Comparison of ENCODE assay signal across 12 mouse cellular contexts in the genomic region with DNA sequence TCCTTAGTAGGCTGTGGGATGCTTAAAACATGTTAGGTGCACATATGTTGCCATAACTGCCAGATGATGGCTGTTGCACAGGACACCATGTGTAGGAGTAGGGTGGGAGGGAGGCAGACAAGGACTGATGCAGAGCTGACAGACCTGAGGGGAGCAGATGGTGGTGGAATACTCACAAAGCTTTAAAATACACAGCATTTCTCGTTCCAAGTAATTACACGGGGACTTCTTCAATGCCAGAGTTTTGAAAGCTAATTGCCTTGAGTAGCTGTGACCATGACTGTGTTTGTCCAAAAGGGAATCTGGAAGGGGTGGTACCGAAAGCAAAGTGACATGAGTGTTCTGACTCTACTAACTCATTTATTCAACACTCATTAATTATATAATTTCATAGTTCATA.
DNase-seq lines count a peak whose midpoint lies in the region; ATAC-seq lines count a peak whose summit lies in the region.
"Had no signal": no experiment of that assay in that cellular context is flagged by ENCODE, and none has a peak within 500 bp of the region (broad histone marks: within the 10 kb centered on the region; RNA-seq: fewer than 3 reads in every experiment).

No protein-coding gene starts in this region.

- no peak overlapping the region for H3K4me3 ChIP-seq in neural tube, embryonic 13.5 days
- no peak overlapping the region for H3K4me3 ChIP-seq in neural tube, embryonic 15.5 days (replicated peaks)
- H3K4me3 ChIP-seq in midbrain, embryonic 12.5 days, result no peak overlapping the region
- no peak overlapping the region for H3K4me3 ChIP-seq in kidney, embryonic 15.5 days (replicated peaks)
- H3K4me3 ChIP-seq: embryonic facial prominence, embryonic 13.5 days; limb, embryonic 15.5 days had no signal

- peak; percentile 70 to 76 for DNase-seq in layer of hippocampus, adult 8-10 months (ENCODE audit: low spot score in 2 of 2)
- DNase-seq in gastrocnemius, postnatal 10 days, result no peak

- H3K36me3 ChIP-seq in neural tube, embryonic 13.5 days, result no peaks in the 10 kb centered on the region
- no peaks in the 10 kb centered on the region for H3K36me3 ChIP-seq in neural tube, embryonic 15.5 days
- no peaks in the 10 kb centered on the region for H3K36me3 ChIP-seq in midbrain, embryonic 12.5 days
- no peaks in the 10 kb centered on the region for H3K36me3 ChIP-seq in kidney, embryonic 15.5 days
- H3K36me3 ChIP-seq: embryonic facial prominence, embryonic 13.5 days; limb, embryonic 15.5 days had no signal

- no peak overlapping the region for H3K4me2 ChIP-seq in neural tube, embryonic 13.5 days
- H3K4me2 ChIP-seq in neural tube, embryonic 15.5 days, result no peak overlapping the region
- H3K4me2 ChIP-seq in midbrain, embryonic 12.5 days (replicated peaks), result no peak overlapping the region
- H3K4me2 ChIP-seq in kidney, embryonic 15.5 days, result no peak overlapping the region
- H3K4me2 ChIP-seq: embryonic facial prominence, embryonic 13.5 days; limb, embryonic 15.5 days had no signal

- no peaks in the 10 kb centered on the region for H3K9me3 ChIP-seq in neural tube, embryonic 13.5 days
- no peaks in the 10 kb centered on the region for H3K9me3 ChIP-seq in neural tube, embryonic 15.5 days (replicated peaks)
- H3K9me3 ChIP-seq in midbrain, embryonic 12.5 days, result no peaks in the 10 kb centered on the region
- no peaks in the 10 kb centered on the region for H3K9me3 ChIP-seq in kidney, embryonic 15.5 days (replicated peaks)
- H3K9me3 ChIP-seq: embryonic facial prominence, embryonic 13.5 days; limb, embryonic 15.5 days had no signal

- ATAC-seq in neural tube, embryonic 13.5 days (ENCODE audit: low read depth), result peak; percentile 40; the same call in 1 of the 2 replicates
- no peak for ATAC-seq in neural tube, embryonic 15.5 days (ENCODE audit: low FRiP score)
- peak; percentile 64; the same call in 1 of the 2 replicates for ATAC-seq in midbrain, embryonic 12.5 days (ENCODE audit: low FRiP score, low read depth)
- ATAC-seq in kidney, embryonic 15.5 days (replicated peaks; ENCODE audit: low FRiP score), result no peak
- ATAC-seq in megakaryocyte-erythroid progenitor cell, adult 5-6 weeks (replicated peaks; ENCODE audit: low FRiP score, low TSS enrichment, poor library complexity, severe bottlenecking), result no peak
- no peak for ATAC-seq in megakaryocyte, adult 5-6 weeks (ENCODE audit: poor library complexity, severe bottlenecking)

- 31% methylated on average over 3 of the region's 3 CpGs for WGBS in neural tube, embryonic 13.5 days
- 27% methylated on average over 3 of the region's 3 CpGs for WGBS in neural tube, embryonic 15.5 days
- WGBS in midbrain, embryonic 12.5 days, result 60% methylated on average over 3 of the region's 3 CpGs
- WGBS in kidney, embryonic 15.5 days, result 77% methylated on average over 3 of the region's 3 CpGs

- no peak overlapping the region for H3K27ac ChIP-seq in neural tube, embryonic 13.5 days (replicated peaks)
- no peak overlapping the region for H3K27ac ChIP-seq in neural tube, embryonic 15.5 days (replicated peaks)
- H3K27ac ChIP-seq in midbrain, embryonic 12.5 days (replicated peaks), result no peak overlapping the region
- H3K27ac ChIP-seq in kidney, embryonic 15.5 days, result no peak overlapping the region
- H3K27ac ChIP-seq: embryonic facial prominence, embryonic 13.5 days; limb, embryonic 15.5 days; macrophage; stomach, postnatal 0 days had no signal

- no peaks in the 10 kb centered on the region for H3K27me3 ChIP-seq in neural tube, embryonic 13.5 days
- H3K27me3 ChIP-seq in neural tube, embryonic 15.5 days (replicated peaks), result no peaks in the 10 kb centered on the region
- no peaks in the 10 kb centered on the region for H3K27me3 ChIP-seq in midbrain, embryonic 12.5 days
- no peaks in the 10 kb centered on the region for H3K27me3 ChIP-seq in kidney, embryonic 15.5 days
- H3K27me3 ChIP-seq: embryonic facial prominence, embryonic 13.5 days; limb, embryonic 15.5 days had no signal

- H3K4me1 ChIP-seq in neural tube, embryonic 13.5 days (replicated peaks), result no peaks in the 10 kb centered on the region
- H3K4me1 ChIP-seq in neural tube, embryonic 15.5 days, result no peaks in the 10 kb centered on the region
- H3K4me1 ChIP-seq in midbrain, embryonic 12.5 days, result 0 out of 2 replicates have a peak, but pooled peaks cover 2% of the 10 kb centered on the region
- no peaks in the 10 kb centered on the region for H3K4me1 ChIP-seq in kidney, embryonic 15.5 days
- H3K4me1 ChIP-seq: embryonic facial prominence, embryonic 13.5 days; limb, embryonic 15.5 days had no signal

- H3K9ac ChIP-seq in neural tube, embryonic 13.5 days, result no peak overlapping the region
- no peak overlapping the region for H3K9ac ChIP-seq in neural tube, embryonic 15.5 days (replicated peaks)
- no peak overlapping the region for H3K9ac ChIP-seq in midbrain, embryonic 12.5 days (replicated peaks)
- no peak overlapping the region for H3K9ac ChIP-seq in kidney, embryonic 15.5 days
- H3K9ac ChIP-seq: embryonic facial prominence, embryonic 13.5 days; limb, embryonic 15.5 days had no signal

Comparison
In these comparisons a context has a peak if more than half of its experiments do, and no peak if none do; other contexts are left out.
1. ATAC-seq: peak in neural tube, embryonic 13.5 days (single experiment) and midbrain, embryonic 12.5 days (single experiment); none in neural tube, embryonic 15.5 days (single experiment), kidney, embryonic 15.5 days (single experiment), megakaryocyte-erythroid progenitor cell, adult 5-6 weeks (single experiment) and megakaryocyte, adult 5-6 weeks (single experiment).